Mouse (Mus musculus): ENCODE results near the gene Syndig1l.

- no peak for TF ChIP-seq POLR2A (IDR thresholded peaks at IDR 0.05; ENCODE audit: insufficient read depth, low read depth, low read length)
- TF ChIP-seq CTCF (IDR thresholded peaks at IDR 0.05; ENCODE audit: insufficient read depth, low read depth, low read length) = no peak
Observed at GRCm38 (mm10) chr12:84748134-84748533, 49.5 kb upstream of the Syndig1l start.

All from olfactory bulb, adult 2 months (tissue).